Mouse (Mus musculus) left cerebral cortex, adult 8-10 months (tissue): ENCODE results near the gene App. TPM values are rescaled to one million over a fixed set of nuclear protein-coding genes. Genes with fewer than 3 reads are reported as not detected.

Experiments used
- DNase-seq, 2 experiments: peaks; one replicate each; pipeline ENCODE4 v3.0.0; 2022; ENCODE audit warnings: low spot score in 2 of 2
- total RNA-seq, 4 experiments: library from RNA; stranded (reverse); gene quantifications; 2 replicates each; pipeline ENCODE4 v1.2.4; 2022

The App gene
- total RNA-seq, 4 experiments from 2014 or later, result 1,370 to 1,422 (median 1,398) TPM

- no peak for DNase-seq
Measured at GRCm38 (mm10) chr16:85124649-85125048, 48.9 kb downstream of the App start.

GRCm38 (mm10) chr16:85121983-85122382 is 51.6 kb downstream of the App start:
- DNase-seq, result no peak

- no peak for DNase-seq
Measured at GRCm38 (mm10) chr16:85118916-85119315, 54.6 kb downstream of the App start.

GRCm38 (mm10) chr16:85117541-85117940 is 56.0 kb downstream of the App start:
- DNase-seq, result no peak

- DNase-seq, result peak in 1 of 2 experiments; percentile 37
Measured at GRCm38 (mm10) chr16:85115837-85116236, 57.7 kb downstream of the App start.

- no peak for DNase-seq
Measured at GRCm38 (mm10) chr16:85114742-85115141, 58.8 kb downstream of the App start.

GRCm38 (mm10) chr16:85113941-85114340 is 59.6 kb downstream of the App start:
- no peak for DNase-seq

GRCm38 (mm10) chr16:85112254-85112653 is 61.3 kb downstream of the App start:
- DNase-seq, result no peak

- DNase-seq, result no peak
Measured at GRCm38 (mm10) chr16:85110428-85110827, 63.1 kb downstream of the App start.

- no peak for DNase-seq
Measured at GRCm38 (mm10) chr16:85108486-85108885, 65.1 kb downstream of the App start.

GRCm38 (mm10) chr16:85106644-85107323 is 66.8 kb downstream of the App start:
- no peak for DNase-seq

- DNase-seq, result no peak
Measured at GRCm38 (mm10) chr16:85105603-85106002, 68.0 kb downstream of the App start.

GRCm38 (mm10) chr16:85103116-85103787 is 70.3 kb downstream of the App start:
- no peak for DNase-seq

- no peak for DNase-seq
Measured at GRCm38 (mm10) chr16:85101544-85101943, 72.0 kb downstream of the App start.

GRCm38 (mm10) chr16:85100806-85101205 is 72.8 kb downstream of the App start:
- DNase-seq, result no peak

- no peak for DNase-seq
Measured at GRCm38 (mm10) chr16:85099487-85099886, 74.1 kb downstream of the App start.

- no peak for DNase-seq
Measured at GRCm38 (mm10) chr16:85099044-85099443, 74.5 kb downstream of the App start.

- DNase-seq, result no peak
Measured at GRCm38 (mm10) chr16:85096396-85096795, 77.2 kb downstream of the App start.

- DNase-seq, result no peak
Measured at GRCm38 (mm10) chr16:85095923-85096322, 77.6 kb downstream of the App start.

GRCm38 (mm10) chr16:85092644-85093091 is 80.9 kb downstream of the App start:
- no peak for DNase-seq

GRCm38 (mm10) chr16:85092183-85092582 is 81.4 kb downstream of the App start:
- no peak for DNase-seq

GRCm38 (mm10) chr16:85090992-85091391 is 82.6 kb downstream of the App start:
- DNase-seq, result no peak

- DNase-seq, result no peak
Measured at GRCm38 (mm10) chr16:85088126-85088525, 85.4 kb downstream of the App start.
